Mouse (Mus musculus): ENCODE results near the gene Gstz1.

- no peak for TF ChIP-seq CTCF (IDR thresholded peaks at IDR 0.05; ENCODE audit: low read depth, low read length)
- no peak for TF ChIP-seq TAL1 (conservative IDR thresholded peaks at IDR 0.05; ENCODE audit: low read depth, low read length)
- TF ChIP-seq GATA1 (IDR thresholded peaks at IDR 0.05; ENCODE audit: borderline replicate concordance, low read length): no peak
- TF ChIP-seq POLR2AphosphoS5 (IDR thresholded peaks at IDR 0.05; ENCODE audit: insufficient replicate concordance, low read depth, low read length): no peak
- TF ChIP-seq GATA2 (IDR thresholded peaks at IDR 0.05; ENCODE audit: borderline replicate concordance, low read depth, low read length): no peak
Observed at GRCm38 (mm10) chr12:87142156-87142555, 4.8 kb upstream of the Gstz1 start.

All from G1E (cell line).